Mouse (Mus musculus) retina, postnatal 1 day (tissue): ENCODE data around the gene Igf1.

Experiments
- DNase-seq: peaks from one replicate; pipeline ENCODE4 v3.0.0-alpha.2; 2012

The Igf1 gene

DNA sequence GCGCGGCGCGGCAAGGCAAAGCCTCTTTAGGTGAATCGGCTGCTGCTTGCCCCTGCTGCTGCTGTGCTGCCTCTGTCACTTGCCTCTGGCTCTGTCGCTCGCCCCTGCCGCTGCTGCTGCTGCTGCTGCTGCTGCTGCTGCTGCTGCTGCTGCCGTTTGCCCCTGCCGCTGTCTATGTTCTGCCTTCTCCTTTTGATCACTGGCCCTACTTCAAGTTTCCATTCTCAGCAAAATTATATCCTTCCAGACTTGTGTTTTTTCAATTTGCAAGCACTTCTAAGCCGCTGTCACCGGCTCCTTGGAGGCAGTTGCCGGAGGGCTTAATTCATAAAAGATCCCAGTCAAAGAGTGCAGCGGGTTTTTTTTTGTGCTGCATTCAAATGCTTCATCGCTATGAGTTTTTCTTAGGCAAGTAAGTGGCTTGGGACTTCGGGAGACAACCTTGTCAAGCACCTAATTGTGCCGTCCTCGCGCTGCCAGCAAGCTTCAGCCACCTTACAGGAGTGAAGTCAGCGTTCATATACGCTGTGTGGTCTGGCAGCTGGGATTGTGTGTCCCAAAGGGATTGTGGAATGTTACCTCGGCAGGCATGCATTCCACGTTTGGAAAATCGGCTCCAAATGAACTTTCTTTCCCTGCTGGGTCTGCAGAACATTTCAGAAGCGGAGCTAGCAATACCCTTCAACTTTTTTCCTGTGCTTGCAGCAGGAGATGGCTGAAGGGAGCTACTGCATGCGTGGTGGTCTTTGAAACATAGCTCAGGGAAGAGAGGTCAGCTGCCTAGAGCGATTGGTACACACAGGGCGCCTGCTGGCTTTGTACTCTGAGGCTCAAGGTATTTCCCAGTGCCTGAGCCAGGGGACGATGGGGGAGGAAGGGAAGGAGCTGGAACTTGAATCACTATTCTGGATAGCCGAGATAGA lies 2.4 kb downstream of the Igf1 start:
- DNase-seq = peak; percentile 57

DNA sequence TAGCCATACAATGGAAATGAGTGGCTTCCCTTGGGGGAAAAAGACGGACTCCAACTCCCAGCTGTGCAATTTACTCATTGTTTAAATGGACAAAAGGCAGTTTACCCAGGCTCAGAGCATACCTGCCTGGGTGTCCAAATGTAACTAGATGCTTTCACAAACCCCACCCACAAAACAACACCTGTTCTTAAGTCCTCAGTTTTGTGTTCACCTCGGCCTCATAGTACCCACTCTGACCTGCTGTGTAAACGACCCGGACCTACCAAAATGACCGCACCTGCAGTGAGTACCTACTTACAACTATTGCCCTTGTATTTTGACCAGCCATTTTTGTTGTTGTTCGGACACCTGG lies 3.0 kb downstream of the Igf1 start:
- no peak for DNase-seq

DNA sequence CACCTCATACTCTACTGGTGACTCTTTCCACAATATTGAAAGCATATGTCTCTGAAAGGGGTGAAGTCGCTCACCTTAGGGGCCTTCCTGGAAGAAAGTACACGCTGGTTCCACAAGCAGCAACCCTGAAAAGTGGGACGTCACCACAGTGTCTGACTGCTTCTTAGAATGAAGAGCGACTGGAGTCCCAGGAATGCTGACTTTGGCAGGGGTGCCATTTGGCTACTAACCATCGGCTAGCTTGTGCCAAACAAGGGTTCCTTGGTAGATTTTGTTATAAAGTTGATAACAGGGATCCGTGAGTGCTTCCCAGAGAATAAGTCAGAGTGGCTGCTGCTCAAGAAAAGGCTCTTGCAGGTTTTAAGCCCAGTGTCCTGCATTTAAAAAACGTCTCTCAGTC lies 4.8 kb downstream of the Igf1 start:
- DNase-seq = no peak

DNA sequence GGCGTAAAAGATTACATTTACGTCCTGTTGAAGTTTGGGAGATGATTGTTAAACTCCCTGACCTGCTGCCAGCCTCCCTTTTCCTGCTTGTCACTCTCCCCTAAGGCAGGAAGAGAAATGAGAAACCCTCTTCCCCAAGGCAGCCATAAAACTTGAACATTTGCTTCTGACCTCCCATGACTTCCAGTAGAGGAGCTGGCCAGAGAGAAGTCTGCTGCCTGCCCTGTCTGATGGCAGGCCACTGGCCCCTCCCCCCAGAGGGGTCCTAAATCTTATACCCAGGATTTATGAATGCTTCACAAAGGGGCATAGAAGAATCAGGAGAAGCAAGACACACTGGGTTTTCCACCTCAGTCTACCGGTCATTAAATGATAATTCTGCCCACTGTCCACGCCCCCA lies 5.3 kb downstream of the Igf1 start:
- DNase-seq = no peak

DNA sequence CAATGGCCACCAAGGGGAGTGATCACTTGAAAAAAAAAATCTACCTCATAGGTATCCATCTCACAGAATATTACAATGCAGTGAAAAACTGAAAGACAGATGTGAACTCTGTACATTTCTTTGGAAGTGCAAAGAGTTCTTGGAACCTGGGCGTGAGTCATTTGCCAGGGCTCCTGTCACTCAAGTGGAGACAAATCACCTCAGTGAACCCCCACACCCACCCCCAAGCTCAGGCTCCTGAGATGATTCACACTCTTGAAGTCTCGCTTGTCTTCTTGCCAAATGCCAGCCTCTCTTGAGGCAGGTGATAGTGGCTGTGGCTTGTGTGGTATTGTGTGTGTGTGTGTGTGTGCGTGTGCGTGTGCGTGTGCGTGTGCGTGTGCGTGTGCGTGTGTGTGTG lies 7.6 kb downstream of the Igf1 start:
- DNase-seq = no peak

DNA sequence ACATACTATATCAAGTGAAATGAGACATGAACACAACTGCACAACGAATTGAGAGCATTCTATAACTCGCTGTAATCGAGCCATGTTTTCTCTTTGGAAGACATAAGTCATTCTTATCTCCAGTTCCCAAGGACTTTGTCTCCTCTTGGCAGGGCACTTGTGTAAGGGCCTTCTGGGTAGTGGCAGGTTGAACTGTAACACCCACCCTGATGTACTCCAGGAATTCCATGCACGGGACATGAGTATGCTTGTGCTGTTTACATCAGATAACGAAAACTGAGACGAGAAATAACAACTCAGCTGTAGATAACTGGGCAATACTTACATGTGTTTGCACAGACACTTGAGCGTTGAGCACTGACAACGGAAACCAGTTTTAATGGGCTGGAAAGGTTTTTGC lies 8.4 kb downstream of the Igf1 start:
- DNase-seq = no peak

DNA sequence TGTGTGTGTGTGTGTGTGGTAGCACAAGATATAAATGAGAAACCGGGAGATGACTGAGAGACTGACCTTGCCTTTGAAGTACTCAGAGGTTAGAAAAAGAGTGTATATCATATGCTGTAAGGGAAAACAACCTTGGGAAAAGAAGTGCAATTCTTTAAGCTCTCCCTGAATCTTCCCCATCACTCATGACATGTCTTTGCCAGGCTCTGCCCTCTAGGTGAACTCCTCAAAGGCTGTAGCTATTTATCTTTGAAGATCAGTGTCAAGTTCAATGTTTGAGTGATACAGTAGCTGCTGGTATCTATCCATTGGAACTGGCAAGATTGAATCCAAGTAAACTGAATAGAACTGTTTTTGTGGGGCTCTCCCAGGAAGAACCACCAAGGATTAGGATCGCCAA lies 9.2 kb downstream of the Igf1 start:
- DNase-seq = no peak

DNA sequence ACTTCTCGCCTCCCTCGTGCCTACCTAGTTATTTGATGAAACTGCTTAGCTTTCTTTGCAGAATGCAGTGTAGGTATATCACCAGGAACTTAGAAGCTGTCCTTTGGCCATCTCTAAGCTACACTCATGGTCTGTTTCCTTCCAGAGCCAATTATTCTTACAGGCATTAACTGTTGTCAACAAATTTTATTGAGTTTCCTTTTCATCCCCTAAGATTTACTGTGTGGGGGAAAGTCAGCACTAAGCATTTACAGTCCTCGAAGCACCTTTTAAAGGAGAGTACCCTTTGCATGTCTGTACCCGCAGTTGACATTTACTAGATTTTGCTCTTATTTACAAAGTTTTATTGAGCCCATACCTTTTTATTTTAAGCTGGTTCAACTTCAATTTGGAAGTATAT lies 9.6 kb downstream of the Igf1 start:
- DNase-seq = no peak

DNA sequence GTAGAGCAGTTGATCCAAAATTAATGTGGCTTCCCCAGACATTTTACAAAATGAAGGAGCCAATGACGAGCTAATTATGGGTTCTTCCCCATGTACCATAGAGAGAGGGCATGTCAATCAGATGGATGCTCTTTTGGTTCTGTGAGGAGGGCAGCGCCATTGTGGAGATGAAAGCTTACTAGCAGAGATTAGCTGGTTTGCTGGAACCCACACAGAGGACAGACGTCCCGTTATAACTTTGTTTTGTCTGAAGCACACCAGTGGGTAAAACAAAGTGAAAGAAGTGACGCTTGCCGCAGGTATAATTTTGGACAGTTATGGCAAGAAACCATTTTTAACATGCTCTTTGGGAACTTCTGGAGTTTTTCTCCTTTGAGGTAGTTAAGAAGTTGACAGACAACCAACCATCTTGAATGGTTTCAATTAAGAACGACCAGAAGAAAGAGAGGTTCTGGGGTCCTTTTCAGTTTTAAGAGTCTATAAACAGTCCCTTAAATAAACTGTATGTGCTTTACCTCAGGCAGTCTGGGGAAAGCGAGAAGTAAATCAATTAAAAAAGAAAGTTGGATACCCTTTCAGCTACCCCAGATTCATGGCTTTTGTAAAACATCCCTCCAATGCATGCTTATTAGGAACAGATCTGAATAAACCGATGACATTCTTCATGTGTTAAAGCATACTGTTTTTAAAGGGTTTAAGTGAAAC lies 10.4 kb downstream of the Igf1 start:
- no peak for DNase-seq

DNA sequence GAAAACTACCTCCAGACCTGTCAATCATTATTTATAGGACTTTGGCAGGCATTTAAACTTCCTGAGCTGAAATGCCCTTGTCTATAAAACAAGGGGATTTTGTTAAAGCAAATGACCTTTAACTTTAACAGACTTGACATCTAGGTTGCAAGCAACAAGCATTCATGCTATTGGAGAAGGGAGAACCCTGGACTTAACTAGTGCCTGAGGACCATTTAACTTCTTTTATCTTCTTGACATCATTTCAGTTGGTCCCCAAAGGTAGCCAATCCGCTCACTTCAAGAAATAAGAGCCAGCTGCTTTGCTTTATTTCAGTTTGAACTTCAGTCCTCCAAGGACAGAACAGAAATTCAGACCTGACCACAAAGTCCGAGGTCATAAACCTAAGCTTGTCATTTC lies 11.1 kb downstream of the Igf1 start:
- DNase-seq = no peak

DNA sequence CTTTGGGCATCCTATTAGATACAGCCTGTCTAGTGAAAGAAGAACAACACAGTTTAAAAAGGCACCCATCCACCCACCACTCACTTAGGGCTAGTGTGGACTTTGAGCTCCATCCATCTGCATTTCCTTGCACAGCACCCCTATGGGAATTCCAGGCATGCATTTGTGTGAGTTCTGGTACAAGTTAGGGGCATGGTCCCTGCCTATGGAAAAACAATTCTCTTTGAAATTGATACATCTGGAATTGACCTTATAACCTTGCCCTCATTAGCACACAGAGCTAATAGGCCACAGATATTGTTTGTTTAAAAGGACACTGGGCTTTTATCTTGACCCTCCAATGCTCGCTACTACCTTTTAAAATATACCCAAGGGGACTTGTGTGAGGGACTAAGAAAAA lies 11.6 kb downstream of the Igf1 start:
- DNase-seq = no peak

DNA sequence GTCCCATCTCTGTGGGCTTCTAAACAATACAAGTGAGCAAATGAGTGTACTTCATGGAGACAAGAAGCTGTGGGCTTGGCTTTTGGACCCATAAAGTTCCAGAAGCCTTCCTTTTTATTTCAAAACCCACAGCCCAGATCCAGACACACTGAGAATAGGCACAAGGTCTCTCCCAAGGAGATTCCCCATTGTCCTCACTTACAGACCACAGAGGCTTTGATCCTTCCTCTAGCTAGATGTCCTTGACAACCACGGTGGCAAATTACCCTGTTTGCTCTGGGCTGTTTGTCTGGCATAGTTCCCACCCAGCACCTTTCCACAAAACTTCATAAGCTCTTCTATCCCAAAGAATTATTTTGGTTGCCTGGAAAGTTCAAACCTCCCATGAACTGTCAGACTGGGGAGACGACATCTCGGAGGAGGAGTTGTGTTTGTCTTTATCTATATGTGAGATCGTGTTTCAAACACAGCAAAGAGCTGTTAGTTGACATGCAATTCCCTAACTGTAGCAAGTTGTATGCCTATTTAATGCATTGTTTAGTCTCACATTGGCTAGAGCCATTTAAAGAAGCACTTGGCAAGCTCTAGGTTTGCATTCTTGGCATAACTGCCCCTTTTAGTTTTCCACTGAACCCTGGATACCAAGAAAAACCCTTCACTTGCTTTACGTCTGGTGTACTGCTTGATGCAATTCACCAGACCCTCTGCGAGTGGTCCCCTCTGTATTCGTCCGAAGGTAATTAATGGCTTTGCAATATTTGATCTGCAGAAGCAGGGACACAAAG lies 14.0 kb downstream of the Igf1 start:
- DNase-seq = no peak

DNA sequence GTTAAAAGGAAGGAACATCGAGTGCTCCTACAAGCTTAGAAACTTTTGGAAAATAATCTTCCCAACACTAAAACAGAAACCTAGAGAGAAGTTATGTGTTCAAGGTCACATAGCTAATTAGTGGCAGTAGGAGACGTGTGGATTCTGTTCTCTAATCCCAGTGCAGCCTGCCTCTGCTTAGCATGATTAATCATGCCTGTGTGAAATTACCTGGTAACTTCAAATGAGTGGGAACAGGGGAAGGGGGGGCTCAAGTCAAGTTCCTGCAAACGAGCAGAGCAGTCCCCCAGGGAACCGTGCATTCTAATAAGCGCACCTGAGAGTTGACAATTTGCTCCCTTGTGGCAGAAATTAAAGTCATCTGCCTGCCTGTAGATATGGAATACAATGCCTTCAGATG lies 14.8 kb downstream of the Igf1 start:
- DNase-seq = no peak

DNA sequence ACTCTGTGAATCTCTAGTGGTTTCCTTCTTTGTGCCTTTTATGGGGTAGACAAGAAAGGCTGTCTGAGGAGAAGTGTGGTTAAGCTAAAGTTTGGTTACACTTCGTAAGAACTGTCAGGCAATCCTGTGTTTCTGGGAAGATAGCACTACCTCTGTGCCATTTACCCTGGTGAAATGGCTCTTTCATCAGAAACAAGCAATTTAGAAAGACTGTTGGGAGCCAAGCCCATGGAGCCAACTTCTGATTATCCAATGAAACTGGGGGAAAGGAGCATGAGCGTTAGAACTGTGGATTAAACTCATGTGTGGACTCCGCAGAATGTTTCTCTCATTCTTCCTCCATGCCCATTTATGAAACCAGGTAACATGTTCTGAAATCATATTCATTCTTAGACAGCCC lies 15.5 kb downstream of the Igf1 start:
- no peak for DNase-seq

DNA sequence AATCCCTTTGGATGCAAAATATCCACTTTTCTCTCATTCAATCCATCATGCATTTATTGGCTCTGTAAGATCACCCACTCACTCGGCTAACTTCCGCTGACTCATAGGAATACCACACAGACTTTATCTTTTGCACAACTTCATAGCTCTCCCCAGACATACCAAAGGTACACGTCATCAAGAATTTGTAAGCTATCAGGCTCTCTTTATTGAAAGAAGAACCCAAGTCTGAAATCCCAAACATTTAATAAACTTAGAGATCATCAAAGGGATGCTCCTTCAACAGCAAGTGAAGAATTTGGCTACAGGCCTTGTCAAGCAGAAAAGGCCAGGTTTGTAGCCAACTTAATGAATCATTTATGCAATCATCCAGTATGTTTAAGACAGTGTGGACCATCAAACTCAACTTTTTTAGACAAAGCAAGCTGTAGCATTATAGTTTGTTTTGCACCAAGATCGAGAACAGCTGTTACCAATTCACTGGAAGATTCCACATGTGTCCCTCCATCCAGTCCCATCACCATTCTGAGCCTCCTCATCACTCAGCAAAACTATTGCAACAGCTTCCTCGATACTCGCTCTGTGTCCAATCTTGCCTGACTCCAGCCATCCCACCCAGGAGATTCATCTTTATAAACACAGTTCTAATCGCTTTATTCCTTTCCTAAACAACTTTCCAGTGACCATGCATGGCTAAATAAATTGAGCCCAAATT lies 22.2 kb downstream of the Igf1 start:
- DNase-seq = no peak

DNA sequence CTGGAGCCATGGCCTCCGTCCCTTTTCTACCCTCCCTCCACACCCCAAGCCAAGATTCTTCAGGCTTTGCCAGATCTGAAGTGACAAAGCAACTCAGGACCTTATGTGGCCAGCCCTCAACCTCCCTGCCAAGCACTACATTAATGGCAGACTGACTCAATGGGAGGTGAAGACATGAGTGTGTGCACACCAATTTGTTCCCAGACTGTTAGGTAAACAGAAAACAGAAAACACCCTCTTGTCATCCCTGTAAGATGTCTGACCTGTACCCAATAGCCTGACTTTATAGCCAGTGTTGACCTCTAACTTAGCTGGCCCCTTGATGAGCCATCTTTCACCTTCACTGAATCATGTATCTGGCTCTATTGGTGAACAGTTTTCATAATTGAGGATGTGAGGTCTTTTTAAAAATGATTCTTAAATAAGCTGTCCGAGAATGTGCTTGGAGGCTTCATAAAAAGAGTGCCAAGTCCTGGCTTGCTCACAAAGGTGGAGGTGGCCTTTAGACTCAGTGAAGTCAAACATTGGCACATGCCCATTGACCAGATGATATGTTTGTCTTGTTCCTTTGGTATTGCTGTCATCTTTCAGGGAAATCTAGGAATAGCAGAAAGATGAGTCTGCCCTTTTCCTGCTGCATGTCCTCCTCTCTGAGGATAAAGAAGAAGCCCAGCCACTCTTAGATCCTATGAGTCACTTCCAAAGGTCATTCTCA lies 27.4 kb downstream of the Igf1 start:
- no peak for DNase-seq

DNA sequence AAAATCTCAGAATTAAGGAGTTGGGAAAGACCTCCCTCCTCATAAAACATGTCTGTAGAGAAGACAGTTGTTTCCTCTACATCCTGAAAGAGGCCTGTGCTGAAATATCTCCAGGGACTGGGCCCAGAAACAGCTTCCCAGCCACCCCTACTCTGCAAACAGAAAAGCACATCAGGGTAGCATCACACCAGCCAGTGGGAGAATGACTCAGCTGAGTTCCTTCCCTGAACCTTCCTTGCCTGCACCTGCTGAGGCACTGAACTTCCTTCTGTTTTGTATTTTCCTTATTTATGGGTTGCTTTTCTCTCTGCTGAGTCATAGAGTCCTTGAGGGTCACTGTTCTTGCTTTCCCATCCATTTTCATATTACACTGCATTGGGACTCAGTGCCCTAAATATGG lies 31.8 kb downstream of the Igf1 start:
- DNase-seq = no peak

DNA sequence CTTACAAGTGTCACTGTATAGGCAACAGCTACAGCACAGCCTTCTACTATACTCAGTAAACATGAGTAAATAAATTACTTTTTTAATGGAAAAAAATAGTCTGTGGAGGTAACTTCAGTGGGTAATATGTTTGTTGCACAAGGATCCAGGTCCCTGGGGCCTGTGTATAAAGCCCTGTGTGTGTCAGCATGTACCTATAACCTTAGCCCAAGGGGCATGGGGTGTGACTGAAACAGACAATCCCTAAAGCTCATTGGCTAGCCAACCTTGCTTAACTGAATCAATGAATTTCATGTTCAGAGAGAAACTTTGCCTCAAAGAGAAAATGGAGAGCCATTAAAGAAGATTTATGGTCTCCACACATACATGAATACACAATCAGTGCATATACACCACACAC lies 34.2 kb downstream of the Igf1 start:
- no peak for DNase-seq

DNA sequence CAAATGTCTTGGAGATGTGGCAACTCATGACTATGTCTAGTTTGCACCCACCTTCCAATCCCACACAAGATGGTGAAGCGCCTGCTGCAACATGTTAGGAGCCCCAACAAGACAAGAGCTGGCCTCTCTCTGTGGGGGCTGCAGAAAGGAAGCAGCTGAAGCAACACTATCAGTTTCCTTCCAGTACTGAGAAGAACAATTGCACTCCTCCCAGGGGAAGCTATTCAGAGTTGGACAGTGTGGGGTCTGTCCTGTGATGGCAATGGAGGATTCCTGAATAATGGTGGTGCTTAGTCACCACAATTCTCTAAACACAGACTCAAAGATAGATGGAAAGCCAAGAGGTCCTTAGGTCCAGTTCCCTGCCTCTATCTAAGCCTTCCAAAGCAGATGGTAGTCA lies 35.2 kb downstream of the Igf1 start:
- DNase-seq = no peak

DNA sequence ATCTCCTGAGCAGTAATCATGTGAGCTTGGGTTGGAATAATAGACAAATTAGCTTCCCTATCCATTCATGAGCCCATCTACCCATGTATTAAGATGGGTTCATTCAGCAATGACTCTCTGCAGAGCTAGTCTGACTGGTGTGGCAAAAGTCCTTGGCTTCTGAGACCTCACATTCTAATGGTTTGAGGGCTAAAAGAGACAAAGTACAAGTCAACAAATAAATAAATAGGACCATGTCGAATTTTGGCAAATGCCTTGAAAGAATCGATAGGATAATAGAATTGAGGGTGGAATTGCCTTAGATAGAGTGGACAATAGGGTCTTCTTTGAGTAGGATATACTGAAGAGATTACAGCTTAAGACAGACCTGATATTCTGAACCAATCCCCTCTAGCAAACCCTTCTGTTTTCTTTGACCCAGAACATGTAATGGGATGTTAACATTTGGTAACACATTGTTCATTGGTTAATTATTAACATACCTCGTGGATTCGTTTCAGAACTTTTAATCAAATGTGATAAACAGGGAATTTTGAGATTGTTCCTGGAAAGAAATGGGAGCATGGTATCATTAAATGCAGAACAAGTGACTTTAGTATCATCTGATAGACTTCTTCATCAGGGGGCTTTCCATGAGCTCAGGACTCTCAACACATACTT lies 36.5 kb downstream of the Igf1 start:
- no peak for DNase-seq

DNA sequence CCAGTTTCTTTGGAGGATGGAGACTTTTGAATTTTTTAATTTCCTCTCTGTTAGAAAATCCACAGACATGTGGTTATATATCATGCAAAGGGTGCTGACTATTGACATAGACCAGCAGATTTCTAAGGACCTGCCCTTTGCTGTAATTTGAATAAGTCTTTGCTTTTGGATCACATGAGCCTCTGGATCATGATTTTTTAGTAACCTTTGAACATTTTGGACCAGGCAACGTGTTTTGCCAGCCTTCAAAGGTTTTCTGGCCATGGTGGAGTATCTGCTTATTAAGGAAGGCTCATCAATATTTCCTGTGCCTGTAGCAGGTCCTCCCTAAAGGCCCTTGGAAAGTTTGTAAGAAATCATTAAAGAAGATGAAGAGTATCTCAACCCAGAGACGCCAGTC lies 37.3 kb downstream of the Igf1 start:
- DNase-seq = no peak

DNA sequence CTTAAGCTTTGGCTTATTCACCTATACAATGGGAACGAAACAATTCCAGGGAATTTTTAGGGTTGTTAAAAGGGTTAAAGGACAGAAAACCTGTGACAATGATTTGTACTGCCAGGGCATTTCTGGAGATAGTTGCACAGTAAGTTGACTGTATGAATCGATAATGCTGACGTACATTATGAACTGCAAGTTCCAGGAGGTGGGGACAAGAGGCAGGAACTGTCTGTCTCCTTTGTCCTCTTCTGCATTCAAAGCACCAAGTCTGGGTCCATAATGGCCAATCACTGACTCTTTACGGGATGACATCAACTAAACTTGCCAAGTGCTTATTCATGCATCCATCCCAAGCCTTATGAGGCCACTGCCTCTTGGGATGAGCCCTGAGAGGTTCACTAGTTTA lies 39.3 kb downstream of the Igf1 start:
- no peak for DNase-seq
